8 mouse cellular contexts compared by ENCODE assay signal in the genomic region with DNA sequence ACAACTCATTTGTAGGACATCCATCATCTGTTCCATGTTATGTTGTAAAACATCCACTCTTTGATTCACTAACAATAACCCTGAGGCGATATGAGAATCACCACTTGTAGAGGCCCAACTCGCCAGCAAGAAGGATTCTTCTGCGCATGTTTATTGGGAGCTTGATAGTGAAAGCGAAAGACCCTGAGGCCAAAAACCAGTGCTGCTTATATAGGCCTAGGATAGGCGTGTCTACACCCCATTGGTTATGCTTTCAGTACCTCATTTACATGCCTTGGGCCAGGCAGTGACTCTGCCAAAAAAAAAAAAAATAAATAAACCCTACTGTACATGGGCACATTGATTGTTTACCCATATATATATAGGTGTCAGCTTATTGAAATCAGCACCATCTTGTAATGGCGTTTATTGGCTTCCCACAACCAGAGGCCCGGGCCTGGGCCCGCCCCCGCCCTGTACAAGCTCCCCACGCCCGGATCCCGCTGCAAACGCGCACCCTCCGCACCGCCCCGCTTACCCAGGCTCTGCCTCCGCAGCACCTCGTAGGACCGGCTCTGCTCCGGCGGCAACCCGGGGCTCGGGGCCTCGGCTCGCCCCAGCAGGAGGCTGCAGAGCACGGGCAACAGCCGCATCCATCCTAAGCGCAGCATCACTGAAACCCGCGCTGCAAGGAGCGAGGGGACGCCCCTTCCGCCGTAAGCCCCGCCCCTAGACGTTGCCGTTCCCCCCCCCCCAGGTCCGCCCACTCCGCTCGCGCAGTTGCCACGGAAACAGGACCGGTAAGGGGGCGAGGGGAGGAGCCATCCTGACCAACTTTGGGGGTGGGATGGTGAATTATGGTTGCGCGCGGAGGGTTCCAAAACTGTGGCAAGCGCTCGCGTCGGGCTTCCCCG. TPM values are rescaled to one million over a fixed set of nuclear protein-coding genes. Genes with fewer than 3 reads are reported as not detected.
DNase-seq lines count a peak whose midpoint lies in the region; ATAC-seq and TF ChIP-seq lines count a peak whose summit lies in the region.

Gene 1500011B03Rik, minus strand, starts transcription at position 673 of the 893 bp plus-strand sequence.

- H3K79me2 ChIP-seq in heart, adult 2 months (replicated peaks; ENCODE audit: control insufficient read depth, insufficient read depth, low read length) = no peaks in the 10 kb centered on the region

- intact Hi-C loops in heart, adult 2 months (cut with DNase I) = loop anchor here (5.0 kb wide), 1 partner anchor 74 kb away; the partner anchor contains the start of gene Oasl2

- peak within 1 kb of the TSS; percentile 49 for H3K4me2 ChIP-seq in embryonic facial prominence, embryonic 12.5 days (replicated peaks)
- H3K4me2 ChIP-seq in limb, embryonic 14.5 days (replicated peaks; ENCODE audit: low read depth, low read length, severe bottlenecking) = peak within 1 kb of the TSS; percentile 49
- H3K4me2 ChIP-seq in midbrain, embryonic 15.5 days = peak within 1 kb of the TSS; percentile 48

- H3K9me3 ChIP-seq in embryonic facial prominence, embryonic 12.5 days = no peaks in the 10 kb centered on the region
- H3K9me3 ChIP-seq in limb, embryonic 14.5 days (ENCODE audit: control insufficient read depth, low read length) = 0 out of 2 replicates have a peak, but pooled peaks cover 3% of the 10 kb centered on the region
- H3K9me3 ChIP-seq in midbrain, embryonic 15.5 days = no peaks in the 10 kb centered on the region

- TF ChIP-seq CTCF in heart, adult 2 months (IDR thresholded peaks at IDR 0.05) = no peak
- TF ChIP-seq CTCF in spleen, adult 2 months (IDR thresholded peaks at IDR 0.05; ENCODE audit: extremely low read depth, insufficient read depth, insufficient read length, insufficient replicate concordance) = no peak

- peak within 1 kb of the TSS; percentile 71 for H3K9ac ChIP-seq in embryonic facial prominence, embryonic 12.5 days
- peak within 1 kb of the TSS; percentile 62 for H3K9ac ChIP-seq in heart, adult 2 months (ENCODE audit: low read depth, low read length)
- H3K9ac ChIP-seq in limb, embryonic 14.5 days (ENCODE audit: low read depth, low read length, severe bottlenecking) = peak within 1 kb of the TSS; percentile 64
- peak within 1 kb of the TSS; percentile 78 for H3K9ac ChIP-seq in midbrain, embryonic 15.5 days

- 0 out of 2 replicates have a peak, but pooled peaks have one; percentile 18 for TF ChIP-seq POLR2A in heart, adult 2 months (IDR thresholded peaks at IDR 0.05; ENCODE audit: insufficient read depth, low read depth, low read length)
- TF ChIP-seq POLR2A in limb, embryonic 14.5 days (IDR thresholded peaks at IDR 0.05; ENCODE audit: borderline replicate concordance, extremely low read depth, insufficient read depth, insufficient read length) = peak; percentile 86; the same call in 1 of the 2 replicates
- peak; percentile 4; the same call in 1 of the 2 replicates for TF ChIP-seq POLR2A in spleen, adult 2 months (IDR thresholded peaks at IDR 0.05; ENCODE audit: low read depth, low read length)

- 0 out of 2 replicates have a peak, but pooled peaks cover 5% of the 10 kb centered on the region for H3K4me1 ChIP-seq in embryonic facial prominence, embryonic 12.5 days
- H3K4me1 ChIP-seq in heart, adult 2 months (ENCODE audit: control insufficient read depth, insufficient read depth, low read length) = no peaks in the 10 kb centered on the region
- H3K4me1 ChIP-seq in limb, embryonic 14.5 days (ENCODE audit: control insufficient read depth, insufficient read depth, low read length) = peaks cover 4% of the 10 kb centered on the region
- no peaks in the 10 kb centered on the region for H3K4me1 ChIP-seq in midbrain, embryonic 15.5 days
- H3K4me1 ChIP-seq in spleen, adult 2 months (ENCODE audit: control insufficient read depth, insufficient read depth, insufficient read length) = peaks cover 5% of the 10 kb centered on the region

- H3K4me3 ChIP-seq in embryonic facial prominence, embryonic 12.5 days = peak within 1 kb of the TSS; percentile 66
- peak within 1 kb of the TSS; percentile 53 for H3K4me3 ChIP-seq in heart, adult 2 months
- H3K4me3 ChIP-seq in limb, embryonic 14.5 days (replicated peaks; ENCODE audit: low read length) = peak within 1 kb of the TSS; percentile 72
- peak within 1 kb of the TSS; percentile 60 for H3K4me3 ChIP-seq in midbrain, embryonic 15.5 days
- peak within 1 kb of the TSS; percentile 96 for H3K4me3 ChIP-seq in spleen, adult 2 months (ENCODE audit: extremely low read depth, insufficient read depth, insufficient read length)

- TF ChIP-seq EP300 in heart, adult 2 months (IDR thresholded peaks at IDR 0.05; ENCODE audit: insufficient read depth, low read depth, low read length) = no peak

- peak; percentile 81 for ATAC-seq in embryonic facial prominence, embryonic 12.5 days (ENCODE audit: insufficient number of reproducible peaks, insufficient read depth, low FRiP score, low TSS enrichment)
- ATAC-seq in limb, embryonic 14.5 days (ENCODE audit: low FRiP score, low read depth) = peak; percentile 92
- ATAC-seq in midbrain, embryonic 15.5 days (replicated peaks) = peak; percentile 90

- no peaks in the 10 kb centered on the region for H3K27me3 ChIP-seq in embryonic facial prominence, embryonic 12.5 days
- H3K27me3 ChIP-seq in heart, adult 2 months (ENCODE audit: control insufficient read depth, insufficient read depth, low read length) = no peaks in the 10 kb centered on the region
- no peaks in the 10 kb centered on the region for H3K27me3 ChIP-seq in limb, embryonic 14.5 days (ENCODE audit: control insufficient read depth, insufficient read depth, low read length)
- no peaks in the 10 kb centered on the region for H3K27me3 ChIP-seq in midbrain, embryonic 15.5 days (replicated peaks)
- no peaks in the 10 kb centered on the region for H3K27me3 ChIP-seq in spleen, adult 2 months (ENCODE audit: control insufficient read depth, insufficient read depth, low read length)

- DNase-seq in layer of hippocampus, adult 11-12 months (ENCODE audit: low spot score) = peak; percentile 69
- no peak for DNase-seq in layer of hippocampus, adult 9-10 months (ENCODE audit: low spot score)
- DNase-seq in heart, adult 2 months = peak; percentile 66 to 77
- DNase-seq in kidney, adult 8-10 months = peak; percentile 34 to 56
- DNase-seq in limb, embryonic 14.5 days (ENCODE audit: low spot score) = peak; percentile 89
- peak; percentile 31 to 36 for DNase-seq in spleen, adult 2 months (ENCODE audit: low read depth in 1 of 2, low spot score in 2 of 2)

- 8% methylated on average over 53 of the region's 53 CpGs for WGBS in embryonic facial prominence, embryonic 12.5 days
- WGBS in heart, adult 2 months = 9% methylated on average over 53 of the region's 53 CpGs
- 7% methylated on average over 49 of the region's 53 CpGs for WGBS in limb, embryonic 14.5 days
- WGBS in midbrain, embryonic 15.5 days = 7% methylated on average over 53 of the region's 53 CpGs
- 10% methylated on average over 53 of the region's 53 CpGs for WGBS in spleen, adult 2 months

- peak within 1 kb of the TSS; percentile 82 for H3K27ac ChIP-seq in embryonic facial prominence, embryonic 12.5 days
- H3K27ac ChIP-seq in heart, adult 2 months = no peak within 1 kb of the TSS
- no peak within 1 kb of the TSS for H3K27ac ChIP-seq in limb, embryonic 14.5 days (replicated peaks; ENCODE audit: low read depth, low read length)
- peak within 1 kb of the TSS; percentile 81 for H3K27ac ChIP-seq in midbrain, embryonic 15.5 days
- H3K27ac ChIP-seq in spleen, adult 2 months (ENCODE audit: insufficient read depth, low read length) = peak within 1 kb of the TSS; percentile 27; the same call in 1 of the 2 replicates

- peaks cover 9% of the 10 kb centered on the region for H3K36me3 ChIP-seq in embryonic facial prominence, embryonic 12.5 days
- H3K36me3 ChIP-seq in heart, adult 2 months (ENCODE audit: control insufficient read depth, insufficient read depth, low read length) = no peaks in the 10 kb centered on the region
- 0 out of 2 replicates have a peak, but pooled peaks cover 3% of the 10 kb centered on the region for H3K36me3 ChIP-seq in limb, embryonic 14.5 days (ENCODE audit: control insufficient read depth, insufficient read depth, low read length)
- H3K36me3 ChIP-seq in midbrain, embryonic 15.5 days (replicated peaks) = no peaks in the 10 kb centered on the region
- no peaks in the 10 kb centered on the region for H3K36me3 ChIP-seq in spleen, adult 2 months (ENCODE audit: control insufficient read depth, insufficient read depth, low read length)

RNA-seq across cellular contexts. Expression of gene 1500011B03Rik, which starts in this region (rescaled TPM):
- 109 and 113 TPM in 2 replicates for polyA plus RNA-seq in embryonic facial prominence, embryonic 12.5 days (2016; fragmentation: Nextera tagmentation; extraction: Ambion mirVana)
- 1 to 10 TPM; 3.2 to 4.9 TPM for total RNA-seq in heart, adult 2 months (2021)
- 4.3 and 7.4 TPM in 2 replicates for polyA plus RNA-seq in heart, adult 2 months (2012; rRNA removed)
- polyA plus RNA-seq in limb, embryonic 14.5 days (2012; rRNA removed) = 76.7 and 80.3 TPM in 2 replicates
- polyA plus RNA-seq in limb, embryonic 14.5 days (2014; fragmentation: Nextera tagmentation; extraction: Ambion mirVana) = 95.9 and 98.3 TPM in 2 replicates
- 270 and 271 TPM in 2 replicates for polyA plus RNA-seq in midbrain, embryonic 15.5 days (2015; fragmentation: Nextera tagmentation; extraction: Ambion mirVana)
- 24.1 and 38.5 TPM in 2 replicates for polyA plus RNA-seq in spleen, adult 2 months (2012; rRNA removed)

Comparison
In these comparisons a context has a peak if more than half of its experiments do, and no peak if none do; other contexts are left out.
1. H3K27ac ChIP-seq: peak in embryonic facial prominence, embryonic 12.5 days (single experiment), midbrain, embryonic 15.5 days (single experiment) and spleen, adult 2 months (single experiment); none in heart, adult 2 months (single experiment) and limb, embryonic 14.5 days (single experiment).
2. POLR2A ChIP-seq: peak in every context shown above with its lines; median percentile 86 in limb, embryonic 14.5 days; 18 in heart, adult 2 months; 4 in spleen, adult 2 months.
3. Peak in every context shown above with its lines, with median percentiles within 50 percentile points of each other: ATAC-seq, H3K4me2 ChIP-seq, H3K4me3 ChIP-seq and H3K9ac ChIP-seq.